Mouse (Mus musculus) mesoderm, embryonic 11.5 days (tissue): Measurements from ENCODE around the gene Faf1.

Experiments used
- DNase-seq: peaks from one replicate; pipeline ENCODE4 v3.0.0-alpha.2; 2012; ENCODE audit warnings: low read depth, low spot score

Faf1 gene

DNA sequence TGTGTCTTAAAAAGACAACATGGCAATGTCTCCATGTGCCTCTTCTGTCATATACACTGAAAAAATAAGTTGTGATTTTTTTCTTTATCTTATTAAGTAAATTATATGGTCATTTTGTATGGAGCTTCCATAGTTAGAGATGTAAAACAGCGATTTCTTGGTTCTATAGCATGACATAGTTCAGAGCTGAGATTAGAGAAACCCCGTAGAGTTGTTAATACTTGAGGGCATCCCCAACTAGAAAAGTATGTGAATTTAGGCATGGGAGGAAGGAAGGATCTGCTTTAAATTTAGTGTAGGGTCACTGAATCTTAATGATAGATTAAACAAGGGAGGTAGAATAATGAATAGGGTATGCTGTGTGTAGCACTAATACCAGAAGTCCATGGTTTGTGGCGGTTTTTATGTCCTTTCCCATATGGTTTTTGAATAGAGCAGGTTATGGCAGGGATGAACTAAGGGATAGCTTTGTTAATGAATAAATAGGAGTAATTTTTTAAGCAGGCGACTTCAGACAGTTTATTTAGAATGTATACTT is 106.3 kb downstream of the Faf1 start:
- no peak for DNase-seq

DNA sequence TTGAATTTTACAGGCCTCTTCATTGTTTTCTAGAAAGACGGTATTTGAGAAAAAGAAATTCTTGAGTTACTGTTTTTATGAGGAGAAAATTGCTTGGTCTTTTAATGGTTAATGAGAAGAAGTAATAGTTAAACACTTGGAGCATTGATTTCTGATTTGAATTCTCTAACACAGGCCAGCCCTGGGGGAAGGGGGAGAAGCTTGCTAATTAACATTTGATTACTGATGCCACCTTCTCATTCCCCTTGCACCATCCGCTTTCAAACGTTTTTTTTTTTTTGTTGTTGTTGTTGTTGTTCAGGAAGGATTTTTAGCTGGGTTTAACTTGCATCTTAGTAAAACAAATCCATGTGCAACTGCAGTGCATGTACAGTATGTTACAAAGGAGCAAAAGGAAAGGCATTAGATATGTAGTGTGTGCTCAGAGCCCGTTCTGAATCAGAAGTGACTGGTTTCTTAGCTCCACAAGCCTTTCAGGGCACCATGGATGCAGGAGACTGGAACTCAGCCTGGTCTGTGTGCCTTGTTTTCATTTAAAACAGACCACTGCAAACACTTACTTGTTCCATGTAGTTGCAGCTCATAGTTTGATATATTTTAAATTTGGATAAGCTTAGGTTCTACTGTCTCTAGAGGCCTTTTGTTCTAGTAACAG is 113.1 kb downstream of the Faf1 start:
- no peak for DNase-seq

DNA sequence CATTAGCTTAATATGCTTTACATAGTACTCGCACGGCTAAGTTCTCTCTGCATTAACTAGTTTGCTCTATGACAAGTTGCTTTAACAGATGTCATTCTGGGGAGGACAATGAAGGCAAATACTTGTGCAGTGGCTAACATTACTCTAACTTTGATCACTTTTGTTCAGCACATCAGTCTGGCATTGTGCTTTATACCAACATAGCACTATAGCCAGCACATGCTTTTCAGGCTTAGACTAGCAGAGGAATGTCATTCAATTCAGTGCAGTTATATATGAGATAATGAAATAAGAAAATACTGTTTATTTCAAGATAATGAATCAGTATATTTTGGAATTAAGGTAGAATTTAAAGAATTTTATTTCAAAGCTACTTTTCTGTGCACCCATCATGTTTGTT is 115.9 kb downstream of the Faf1 start:
- DNase-seq, result no peak

DNA sequence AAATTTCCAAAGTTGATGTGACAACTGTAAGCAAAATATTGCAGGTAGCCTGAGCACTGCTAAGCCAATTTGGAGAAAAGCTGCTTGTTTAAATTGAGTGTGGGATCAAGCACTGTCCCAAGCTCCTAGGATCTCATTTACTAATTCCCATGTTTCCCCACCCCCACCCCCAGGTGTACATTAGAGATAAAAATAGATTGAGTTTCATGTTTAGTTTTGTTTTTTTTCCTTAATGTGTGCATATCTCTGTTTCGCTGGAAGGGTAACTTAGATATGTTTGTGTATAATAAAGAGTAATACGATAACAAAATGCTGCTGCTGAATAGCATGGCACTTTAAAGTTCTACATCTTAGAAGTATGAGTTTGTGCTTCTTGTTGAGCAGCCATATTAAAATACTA is 116.7 kb downstream of the Faf1 start:
- DNase-seq, result no peak

DNA sequence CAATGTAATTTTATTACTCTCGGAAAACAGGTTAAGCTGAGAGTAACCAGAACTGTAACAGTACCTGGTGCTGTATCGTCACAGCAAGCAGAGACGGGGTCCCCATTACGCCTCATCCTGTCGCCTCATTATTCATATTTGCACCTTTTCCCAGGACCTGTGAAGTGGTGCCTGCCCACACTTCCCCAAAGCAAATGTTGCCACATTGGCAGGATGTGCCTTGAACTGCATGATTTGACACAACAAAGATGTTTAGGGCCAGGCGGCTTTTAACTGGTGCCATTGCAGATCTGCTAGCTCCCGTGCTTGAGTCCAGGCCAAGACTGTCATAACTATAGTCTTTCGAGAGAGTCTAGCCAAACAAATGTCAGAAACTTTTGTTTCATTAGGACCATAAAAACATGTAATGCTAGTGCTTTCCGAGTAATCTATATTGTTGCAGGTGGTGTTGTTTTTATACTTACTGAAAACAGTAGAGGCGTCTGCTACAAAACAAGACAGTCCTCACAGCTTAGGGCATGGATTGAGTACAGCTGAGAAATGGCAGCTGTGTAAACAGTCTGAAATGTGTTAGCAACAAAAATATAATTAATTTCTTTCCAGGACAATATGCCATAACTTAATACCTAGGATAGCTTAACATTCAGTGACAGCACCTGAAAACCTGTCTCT is 121.3 kb downstream of the Faf1 start:
- DNase-seq, result no peak

DNA sequence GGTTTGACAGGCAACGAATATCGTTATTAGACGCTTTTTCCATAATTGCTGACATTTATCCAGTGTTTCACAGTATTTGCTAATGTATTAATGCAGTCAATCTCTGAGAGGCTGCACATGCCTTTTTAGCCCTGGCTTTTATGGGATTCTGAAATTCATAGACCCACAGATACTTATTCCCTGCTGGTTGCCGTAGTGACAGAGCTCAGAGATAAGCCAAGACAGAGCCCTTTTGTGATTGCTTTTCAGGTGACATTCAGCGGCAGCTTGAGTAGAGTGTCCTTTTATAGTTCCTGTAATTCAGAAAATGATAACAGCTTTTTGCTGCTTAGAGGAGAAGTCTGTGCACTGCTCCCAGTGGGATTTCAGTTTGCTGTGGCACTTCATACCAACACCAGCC is 130.0 kb downstream of the Faf1 start:
- DNase-seq, result no peak

DNA sequence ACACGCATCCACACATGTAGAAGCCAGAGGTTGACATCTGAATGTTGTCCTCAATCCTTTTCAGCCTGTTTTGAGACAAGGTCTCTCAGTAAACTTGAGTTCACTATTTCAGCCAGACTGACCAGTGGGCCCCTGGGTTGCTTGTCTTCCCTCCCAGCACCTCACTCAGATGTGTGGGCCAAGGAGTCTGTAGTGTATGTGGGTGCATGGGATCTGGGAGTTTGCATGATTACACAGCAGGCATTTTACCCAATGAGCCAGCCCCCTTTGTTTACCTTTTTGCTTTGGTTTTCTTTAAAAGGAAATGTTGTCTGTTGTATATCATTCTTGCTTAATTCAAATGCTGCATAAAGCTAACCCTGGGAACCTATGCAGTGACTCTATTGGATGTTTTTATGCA is 138.8 kb downstream of the Faf1 start:
- DNase-seq, result no peak

DNA sequence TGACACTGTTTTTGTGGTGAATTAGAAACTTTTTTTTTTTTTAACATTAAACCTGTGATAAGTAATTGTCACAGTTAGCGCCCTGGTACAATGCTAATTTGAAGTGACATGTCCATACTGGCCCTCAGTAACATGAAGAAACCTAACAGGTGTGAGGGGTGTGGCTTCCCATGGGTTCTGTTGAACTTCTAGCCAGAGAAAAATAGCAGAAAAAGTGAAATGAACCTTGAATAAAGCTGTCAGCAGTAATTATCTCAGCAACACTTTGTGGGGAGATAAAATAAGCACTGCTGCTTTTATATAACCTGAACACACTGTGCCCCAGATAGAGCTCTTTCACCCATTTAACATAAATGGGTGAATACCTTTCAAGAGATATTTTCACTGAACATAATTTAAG is 139.2 kb downstream of the Faf1 start:
- no peak for DNase-seq

DNA sequence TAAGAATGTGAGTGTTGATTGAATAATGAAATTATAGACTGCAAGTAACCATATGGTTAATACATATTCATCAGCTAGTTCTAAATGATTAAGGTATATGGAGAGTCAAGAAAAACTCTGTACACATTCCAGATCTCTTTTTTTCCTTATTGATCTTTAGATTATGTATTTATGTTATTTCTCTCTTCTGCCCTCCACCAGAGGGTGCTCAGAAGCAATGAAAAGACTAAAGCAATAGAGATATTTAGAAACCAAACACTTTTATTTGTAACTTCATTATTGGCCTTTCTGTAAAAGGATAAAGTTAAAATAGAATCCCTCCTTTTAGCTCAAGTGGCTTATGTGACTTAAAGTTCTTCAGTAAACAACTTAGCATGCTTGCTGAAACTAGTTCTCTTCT is 143.1 kb downstream of the Faf1 start:
- DNase-seq, result no peak

DNA sequence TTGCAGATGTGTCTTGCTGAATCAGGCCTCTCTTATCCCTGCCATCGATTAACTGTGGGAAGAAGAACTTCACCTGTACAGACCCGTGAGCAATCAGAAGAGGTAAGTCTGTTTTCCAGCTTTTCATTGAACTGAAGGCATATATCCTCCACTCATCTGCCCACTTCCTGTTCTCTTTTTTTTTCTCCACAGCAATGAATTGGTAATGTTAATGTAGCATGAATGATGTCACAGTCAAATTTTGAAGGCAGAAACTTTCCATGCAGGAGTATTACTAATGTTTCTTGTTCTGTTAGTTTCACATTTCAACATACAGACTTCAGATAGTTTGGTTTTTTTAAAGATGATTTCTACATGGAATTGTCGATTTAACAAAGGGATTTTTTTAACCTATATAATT is 153.4 kb downstream of the Faf1 start:
- DNase-seq, result no peak

DNA sequence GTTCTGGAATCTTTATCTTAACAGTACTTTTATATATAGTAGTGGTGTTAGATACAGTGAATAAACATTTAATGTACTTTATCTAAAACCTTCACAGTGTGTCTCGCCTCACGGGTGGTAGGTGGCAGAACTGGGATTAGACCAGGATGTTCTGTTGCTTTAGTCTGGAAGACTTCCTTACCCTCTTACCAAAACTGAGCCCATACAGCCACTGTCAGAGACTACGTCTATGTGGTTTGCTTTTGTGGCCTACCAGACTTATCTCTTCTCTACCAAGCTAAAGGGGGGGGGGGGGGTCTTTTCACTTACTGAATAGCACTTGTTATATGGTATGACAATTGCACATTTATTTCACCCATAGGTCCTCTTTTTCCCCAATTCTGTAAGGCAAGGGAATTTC is 181.5 kb downstream of the Faf1 start:
- DNase-seq, result no peak

DNA sequence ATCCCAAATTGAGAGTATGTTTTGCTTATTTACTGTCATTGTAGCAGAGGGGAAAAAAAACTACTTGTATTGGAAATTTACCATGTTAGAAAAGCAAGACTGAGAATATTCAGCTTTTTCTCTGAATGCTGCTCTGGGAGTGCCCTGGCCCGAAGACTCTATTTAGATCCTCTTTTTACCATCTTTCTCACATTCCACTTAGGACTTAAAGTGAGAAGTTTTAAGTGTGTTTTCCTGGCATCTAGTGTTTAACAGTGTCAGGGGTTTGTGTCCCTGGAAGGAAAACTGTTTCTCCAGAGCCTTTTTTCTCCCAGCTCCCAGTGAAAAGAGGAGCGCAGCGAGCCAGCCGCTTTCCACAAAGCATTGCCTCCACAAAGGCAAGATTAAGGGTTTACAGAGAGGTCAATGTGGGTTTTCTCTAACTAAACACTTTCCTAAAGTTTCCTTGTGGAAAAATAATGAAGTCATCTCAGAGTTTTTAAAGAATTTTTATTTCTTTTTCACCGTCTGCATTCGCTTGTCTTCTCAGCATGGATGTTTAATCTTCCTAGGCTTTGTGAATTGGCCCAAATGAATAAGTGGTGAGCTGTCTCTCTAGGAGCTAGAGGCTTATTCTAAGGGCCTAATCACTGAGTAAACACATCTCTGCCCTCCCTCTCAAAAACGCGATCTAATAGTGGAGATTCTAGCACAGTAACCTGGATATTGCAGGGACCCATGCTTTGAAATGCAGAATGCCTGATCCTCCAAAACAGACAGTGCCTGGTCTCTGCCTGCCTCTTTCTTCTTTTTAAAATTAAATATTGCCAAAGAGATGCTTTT is 182.4 kb downstream of the Faf1 start:
- no peak for DNase-seq

DNA sequence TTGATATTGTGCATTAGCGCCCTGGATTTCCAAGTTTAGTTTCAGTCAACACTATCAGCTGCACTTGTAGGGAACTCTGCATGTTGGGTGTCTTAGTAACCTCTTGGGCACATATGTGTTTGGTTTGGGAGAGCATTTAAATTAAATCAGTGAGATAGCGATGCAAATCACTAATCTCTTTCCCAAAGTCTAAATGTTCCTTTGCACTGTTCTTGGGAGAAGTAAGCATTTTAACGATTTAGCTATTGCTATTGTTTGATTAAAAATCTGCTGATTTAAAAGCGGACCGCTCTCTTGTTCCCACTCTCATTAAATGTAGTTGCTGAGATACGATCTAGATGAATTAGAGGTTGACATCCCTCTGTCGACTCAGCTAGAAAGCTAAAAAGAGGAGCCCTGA is 183.0 kb downstream of the Faf1 start:
- no peak for DNase-seq

DNA sequence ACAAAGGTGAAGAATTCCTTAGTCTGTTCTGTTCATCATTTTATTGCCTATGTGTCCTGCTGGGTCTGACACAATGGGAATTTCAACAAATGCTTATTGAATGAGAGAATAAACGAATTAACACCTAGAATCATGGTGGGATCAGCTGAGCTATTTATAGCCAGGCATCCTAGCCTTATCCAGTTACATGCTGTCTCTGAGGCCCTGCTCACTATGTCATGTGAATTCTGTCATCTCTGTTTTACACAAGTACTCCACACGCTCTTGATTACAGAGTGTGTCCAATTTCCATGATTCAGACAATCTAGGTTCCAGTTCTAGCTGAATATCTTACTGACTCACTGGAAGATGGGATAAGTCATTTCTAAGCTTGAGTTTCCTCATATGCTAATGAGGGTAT is 183.9 kb downstream of the Faf1 start:
- DNase-seq, result no peak

DNA sequence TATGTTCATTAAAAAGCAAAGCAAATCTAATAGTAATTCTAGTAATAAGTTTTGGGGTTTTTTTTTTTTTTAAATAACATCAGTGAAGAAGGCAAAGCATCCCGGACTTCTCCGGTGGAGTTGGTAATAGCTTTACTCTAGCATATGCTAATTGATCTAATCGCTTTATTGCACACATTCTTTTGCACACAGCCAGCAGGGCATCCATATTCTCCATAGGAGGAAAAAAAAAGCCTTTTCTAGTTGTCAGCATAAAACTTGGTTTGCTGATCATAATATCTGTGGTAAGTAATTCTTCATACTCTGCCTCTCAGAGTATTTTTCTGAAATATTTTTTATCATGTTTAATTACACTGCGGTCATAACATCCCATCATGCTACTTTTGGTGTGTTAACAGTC is 185.9 kb downstream of the Faf1 start:
- DNase-seq, result no peak

DNA sequence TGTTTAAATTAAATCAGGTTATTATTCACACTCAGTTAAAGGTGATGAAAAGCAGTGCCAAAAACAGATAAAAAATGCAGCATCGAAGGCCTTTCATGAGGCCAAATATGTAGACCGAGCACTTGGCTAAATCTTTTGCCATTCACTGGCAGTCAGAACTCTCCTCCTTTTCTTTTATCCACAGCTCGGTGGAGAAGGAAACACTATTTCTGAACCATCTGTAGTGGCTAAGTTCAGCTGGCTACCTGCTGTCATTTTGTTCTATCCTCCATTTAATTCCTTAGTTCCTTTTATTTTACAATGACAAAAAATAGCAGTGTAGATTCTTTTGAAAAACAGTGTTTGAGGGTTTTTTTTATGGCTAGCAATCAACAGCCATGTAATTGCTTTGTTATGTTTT is 186.6 kb downstream of the Faf1 start:
- no peak for DNase-seq

DNA sequence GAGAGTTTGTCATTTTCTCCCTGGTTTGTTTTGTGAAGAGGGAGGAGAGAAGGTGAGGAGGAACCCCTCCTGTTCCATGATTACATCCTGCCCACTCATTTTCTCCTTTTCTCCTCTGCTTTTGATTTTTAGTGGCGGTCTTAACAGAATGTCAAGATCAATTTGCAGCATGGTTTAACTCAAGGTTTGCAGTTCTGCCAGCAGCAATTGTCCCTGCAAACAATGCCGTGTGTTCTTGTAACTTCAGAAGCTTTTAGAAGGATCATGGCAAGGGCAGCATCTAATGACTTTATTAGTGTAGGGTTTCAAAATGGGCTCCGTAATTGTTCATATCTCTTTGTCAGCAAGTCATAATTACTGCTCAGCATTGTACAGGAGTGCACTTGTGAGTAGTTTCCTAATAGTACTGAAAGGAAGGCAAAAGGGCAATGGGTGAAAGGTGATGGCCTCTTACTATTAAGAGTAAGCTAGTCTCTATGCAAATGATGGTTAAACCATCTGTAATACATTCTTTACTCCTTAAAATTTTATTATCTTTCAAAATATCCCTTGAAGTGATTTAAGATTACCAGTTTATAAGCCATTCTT is 192.6 kb downstream of the Faf1 start:
- no peak for DNase-seq

DNA sequence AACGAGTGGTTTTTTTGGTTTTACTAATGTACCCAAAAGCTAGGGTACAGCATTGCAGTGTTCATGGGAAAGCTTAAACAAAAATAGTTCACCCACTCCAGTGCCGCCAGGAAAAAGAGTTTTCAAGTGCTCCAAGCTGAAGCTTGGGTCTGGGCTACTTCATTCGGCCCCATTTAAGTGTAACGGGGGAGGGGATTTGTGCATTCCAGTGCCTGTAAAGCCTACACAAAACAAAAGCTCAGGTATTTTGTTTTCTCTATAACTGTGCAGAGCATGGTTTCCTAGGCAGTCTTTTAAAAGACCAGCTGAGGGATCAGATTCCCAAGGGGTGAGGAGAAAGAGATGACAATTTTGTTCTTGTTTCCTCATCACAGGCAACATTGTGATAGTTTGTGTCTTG is 207.9 kb downstream of the Faf1 start:
- no peak for DNase-seq

DNA sequence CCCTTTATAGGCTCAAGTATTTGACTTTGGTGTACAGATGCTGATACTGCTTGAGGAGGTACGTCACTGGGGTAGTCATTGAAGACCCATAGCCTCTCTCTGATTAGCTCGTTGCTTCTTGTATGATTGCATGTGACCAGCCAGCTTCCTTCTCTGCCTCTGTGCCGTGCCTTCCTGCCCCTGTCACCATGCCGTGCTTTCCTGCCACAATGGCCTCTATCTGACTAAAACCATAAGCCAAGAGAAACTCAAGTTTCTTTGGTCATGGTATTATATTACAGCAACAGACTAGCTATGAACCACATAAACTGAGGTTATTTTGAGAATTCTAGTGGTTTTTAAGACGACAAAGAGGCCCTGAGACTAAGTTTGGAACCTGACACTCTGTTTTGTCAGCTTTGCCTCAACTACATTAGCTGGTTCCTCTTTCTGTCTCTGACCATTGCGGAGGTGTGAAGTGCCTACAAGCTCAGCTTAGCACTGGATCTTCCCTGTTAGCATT is 211.5 kb downstream of the Faf1 start:
- no peak for DNase-seq

DNA sequence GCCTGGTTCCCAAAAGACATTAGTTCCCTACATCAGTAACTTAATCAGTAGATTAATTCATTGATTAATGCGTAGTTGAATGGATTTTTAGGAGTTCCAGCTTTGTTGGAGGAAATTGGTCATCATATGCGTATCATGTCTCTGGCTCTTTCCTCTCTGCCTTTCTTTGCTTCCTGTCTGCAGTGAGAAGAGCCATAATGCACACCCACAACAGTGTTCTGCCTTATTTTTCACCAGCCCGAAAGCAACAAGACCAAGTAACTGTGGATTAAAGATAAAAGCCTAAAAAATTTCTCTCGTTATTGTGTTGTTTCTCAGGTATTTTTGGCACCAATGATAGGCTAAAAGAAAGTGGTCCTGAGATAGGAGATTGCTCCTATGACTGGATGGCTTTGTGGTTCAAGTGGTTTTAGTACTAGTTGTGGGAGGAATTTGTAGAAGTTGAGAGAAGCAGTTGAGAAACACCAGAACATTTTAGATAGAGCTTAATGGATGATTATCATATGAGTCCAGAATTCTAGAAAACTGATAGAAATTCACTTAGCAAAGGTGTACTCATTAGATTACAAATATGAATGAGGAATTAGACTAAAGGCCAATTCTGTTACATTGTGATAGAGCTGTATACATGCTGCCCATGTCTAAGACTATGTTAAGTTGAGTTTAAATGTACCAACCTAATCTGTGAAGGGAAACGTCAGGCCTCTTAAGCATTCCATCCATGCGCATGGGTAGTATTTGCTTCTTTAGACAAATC is 221.6 kb downstream of the Faf1 start:
- DNase-seq, result no peak

DNA sequence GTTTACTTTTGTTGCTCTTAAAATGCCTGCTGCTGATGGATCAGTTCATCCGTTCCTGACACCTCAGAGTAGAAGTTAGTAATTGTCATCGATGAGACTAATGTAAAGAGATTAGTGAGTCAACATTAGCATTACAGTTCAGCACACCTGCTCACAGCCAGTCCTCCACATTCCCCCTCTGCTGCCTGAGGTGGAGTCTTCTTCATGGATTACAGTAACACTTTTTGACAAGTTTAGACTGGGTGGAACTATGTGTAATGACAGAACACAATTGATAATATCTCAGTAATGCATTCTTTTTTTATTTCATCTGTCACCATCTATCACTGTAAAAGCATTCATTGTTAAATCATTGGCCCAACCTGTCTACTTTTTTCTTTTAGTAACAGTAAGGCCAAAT is 224.7 kb downstream of the Faf1 start:
- no peak for DNase-seq
